Mouse (Mus musculus): ENCODE measurements at regions not wholly inside any gene's neighbourhood (a gene's known extent, or its start where the extent isn't known, plus 50 kb on each side); places are given as distances from the start of the nearest gene placed in this dataset.
A peak's percentile ranks its signal among the peaks of the same experiment; 100 is the strongest.

DNA sequence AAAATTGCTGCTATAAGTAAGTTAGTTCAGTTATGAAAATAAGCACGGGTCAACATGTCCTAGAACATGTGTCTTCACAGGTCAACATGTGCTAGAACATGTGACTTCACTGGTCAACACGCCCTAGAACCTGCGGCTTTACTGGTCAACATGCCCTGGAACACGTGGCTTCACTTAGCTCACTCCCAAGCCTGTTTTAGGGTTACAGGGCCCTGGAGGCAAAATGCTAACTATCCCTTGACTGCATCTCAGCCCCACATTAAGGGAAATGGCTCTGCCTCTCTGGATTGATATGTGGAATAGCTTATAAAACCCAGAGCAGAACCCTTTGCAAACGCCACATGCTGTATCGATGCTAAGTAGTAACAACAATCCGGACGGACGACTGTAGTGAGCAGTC is 67.8 kb downstream of the Nkx6-1 start:
- DNase-seq (ENCODE audit: inconsistent ontology term): no peak

DNA sequence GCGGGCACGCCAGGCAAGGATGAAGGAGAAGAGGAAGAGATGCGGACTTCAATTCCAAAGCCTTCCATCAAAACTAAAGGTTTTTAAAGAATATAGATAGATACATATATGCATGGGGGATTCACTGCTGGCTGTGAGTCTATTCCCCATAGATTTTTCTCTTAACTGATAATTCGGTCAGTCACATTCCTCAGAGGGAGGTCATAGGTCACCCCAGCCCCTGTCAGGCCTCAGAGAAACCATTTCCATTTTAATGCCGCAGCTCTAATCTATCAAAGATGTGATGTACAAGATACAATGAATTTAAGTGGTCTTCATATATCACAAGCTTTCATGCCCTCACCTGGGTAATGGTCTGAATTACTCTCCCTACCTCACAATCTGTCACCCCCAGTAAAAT is 73.6 kb downstream of the Nkx6-1 start:
- no peak for DNase-seq (ENCODE audit: inconsistent ontology term)

DNA sequence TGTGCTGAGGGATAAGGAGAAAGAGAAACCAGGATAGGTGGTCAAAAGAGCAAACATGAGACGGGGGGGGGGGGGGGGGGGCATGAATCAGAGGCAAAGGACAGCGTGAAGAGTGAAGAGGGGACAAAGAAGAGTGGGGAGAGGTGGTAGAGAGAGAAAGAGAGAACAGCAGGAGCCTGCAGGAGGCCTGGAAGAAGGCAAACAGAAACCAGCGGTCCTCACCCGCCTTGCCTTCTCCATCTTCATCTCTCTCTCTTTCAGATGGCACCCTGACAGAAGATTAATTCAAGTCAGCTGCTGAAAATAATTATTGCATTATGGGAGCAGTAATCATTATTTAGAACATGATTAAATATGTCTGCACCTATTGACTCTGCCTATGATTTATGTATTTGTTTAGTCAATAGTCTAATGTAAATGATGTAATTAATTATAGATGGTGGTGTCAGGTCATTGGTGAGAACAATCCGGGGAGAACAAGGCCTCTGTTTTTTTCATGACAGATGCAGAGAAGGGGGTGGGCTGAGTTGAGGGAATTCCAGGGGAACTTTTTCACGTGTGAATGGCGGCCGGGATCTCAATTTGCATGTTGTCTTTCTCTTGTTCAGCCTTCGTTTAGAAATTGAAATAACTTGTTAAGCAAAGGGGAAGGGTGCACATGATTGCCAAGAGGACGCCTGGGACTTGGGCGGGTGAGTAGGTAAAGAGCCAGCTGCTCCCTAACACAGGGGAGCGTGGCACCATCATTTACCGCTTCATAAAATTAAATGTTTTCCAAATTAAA is 74.3 kb downstream of the Nkx6-1 start:
- no peak for DNase-seq (ENCODE audit: inconsistent ontology term)

DNA sequence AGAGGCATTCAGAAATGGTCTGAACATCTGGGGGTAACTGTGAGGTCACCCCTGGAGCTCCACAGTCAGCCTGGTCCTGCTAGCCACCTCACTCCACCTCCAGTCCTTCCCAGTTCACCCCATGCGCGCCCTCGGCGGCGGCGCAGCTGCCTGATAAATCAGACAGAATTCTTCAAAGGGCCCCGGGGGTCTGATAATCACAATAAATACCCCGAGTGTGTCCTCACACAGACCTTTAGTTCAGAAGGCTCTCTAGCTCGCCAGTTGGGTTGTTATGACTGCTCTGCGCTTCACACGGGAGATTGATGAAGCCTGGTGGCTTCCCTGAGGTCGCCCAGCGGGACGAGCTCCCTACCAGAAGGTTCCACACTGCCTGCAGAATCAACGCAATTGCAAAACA is 91.8 kb downstream of the Nkx6-1 start:
- DNase-seq (ENCODE audit: inconsistent ontology term): no peak

DNA sequence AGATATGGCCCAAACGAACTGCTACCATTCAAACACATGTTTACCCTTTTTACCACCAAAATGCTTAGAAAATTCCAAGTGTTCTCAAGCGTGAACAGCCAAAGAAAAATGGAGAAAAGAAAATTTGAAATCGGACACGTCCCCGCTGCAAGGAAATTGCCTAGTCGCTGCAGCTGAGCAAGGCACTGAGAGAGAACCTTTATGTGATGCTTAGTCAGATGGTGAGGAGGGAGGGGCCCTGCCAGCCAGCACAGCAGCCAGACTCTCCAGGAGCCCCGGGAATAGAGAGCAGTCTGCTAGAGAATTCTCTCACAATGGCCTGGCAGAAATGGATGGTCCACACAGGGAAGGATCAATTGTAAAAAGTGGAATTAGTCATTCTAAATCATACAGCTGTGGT is 99.0 kb downstream of the Nkx6-1 start:
- peak; percentile 35 for DNase-seq (ENCODE audit: inconsistent ontology term)

DNA sequence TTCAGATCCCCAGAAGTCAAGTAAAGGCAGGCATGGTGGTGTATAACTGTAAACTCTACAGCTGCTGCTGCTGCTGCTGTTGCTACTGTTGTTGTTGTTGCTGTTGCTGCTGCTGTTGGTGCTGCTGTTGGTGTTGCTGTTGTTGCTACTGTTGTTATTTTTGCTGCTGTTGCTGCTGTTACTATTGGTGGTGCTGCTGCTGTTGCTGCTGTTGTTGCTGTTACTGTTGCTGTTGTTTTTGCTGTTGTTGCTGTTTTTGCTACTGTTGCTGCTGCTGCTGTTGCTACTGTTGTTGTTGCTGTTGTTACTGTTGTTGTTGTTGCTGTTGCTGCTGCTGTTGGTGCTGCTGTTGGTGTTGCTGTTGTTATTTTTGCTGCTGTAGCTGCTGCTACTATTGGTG is 104.4 kb downstream of the Nkx6-1 start:
- DNase-seq (ENCODE audit: inconsistent ontology term): no peak

DNA sequence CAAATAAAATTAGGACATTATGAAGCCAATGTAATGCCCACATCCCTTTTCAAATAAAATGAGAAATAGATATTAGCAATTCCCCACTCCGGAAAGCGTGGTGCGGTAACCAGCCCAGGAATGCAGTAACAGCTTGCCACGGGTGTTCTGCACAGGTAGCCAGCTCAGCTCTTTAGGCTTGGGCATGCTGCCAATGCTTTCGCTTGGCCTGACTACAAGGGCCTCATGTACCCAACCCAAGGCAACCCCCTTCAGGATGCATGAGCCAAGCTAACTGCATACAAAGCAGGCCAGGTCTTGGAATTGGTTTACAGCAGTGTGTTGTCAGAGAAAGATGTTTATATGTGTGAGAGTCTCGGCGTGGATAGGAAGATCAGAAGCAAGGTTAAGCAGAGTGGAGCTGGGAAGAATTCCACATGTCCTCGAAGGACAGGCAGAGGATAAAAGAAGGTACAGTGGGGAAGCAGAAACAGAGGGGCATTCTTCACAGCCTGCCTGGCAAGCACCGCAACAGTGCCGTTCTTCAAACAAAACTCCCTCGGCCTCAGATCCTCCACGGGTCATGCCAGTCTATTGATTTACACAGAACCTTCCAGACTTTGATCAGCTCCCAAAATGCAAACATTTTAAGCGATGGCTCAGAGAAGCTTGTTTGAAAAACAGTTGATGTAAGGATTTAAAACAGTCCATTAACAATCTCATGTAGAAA is 106.4 kb downstream of the Nkx6-1 start:
- DNase-seq (ENCODE audit: inconsistent ontology term): no peak

DNA sequence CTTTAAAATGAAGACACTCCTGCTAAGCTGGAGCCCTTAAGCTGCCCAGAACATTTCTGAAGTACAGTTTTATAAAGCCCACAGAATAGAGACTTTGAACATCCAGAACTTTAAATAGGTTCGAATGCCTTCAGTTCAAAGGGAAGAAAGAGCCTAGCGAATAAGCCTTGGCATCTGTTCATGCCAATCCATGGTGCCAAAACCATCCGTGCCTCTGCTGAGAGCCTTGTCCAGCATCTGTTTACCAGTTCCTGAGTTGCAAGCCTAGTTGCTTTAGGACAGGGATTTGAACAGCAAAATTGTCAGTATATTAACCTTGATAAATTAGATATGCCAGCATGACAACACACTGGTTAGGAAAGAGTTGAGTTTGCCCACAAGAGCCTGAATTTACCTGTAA is 107.6 kb downstream of the Nkx6-1 start:
- no peak for DNase-seq (ENCODE audit: inconsistent ontology term)

DNA sequence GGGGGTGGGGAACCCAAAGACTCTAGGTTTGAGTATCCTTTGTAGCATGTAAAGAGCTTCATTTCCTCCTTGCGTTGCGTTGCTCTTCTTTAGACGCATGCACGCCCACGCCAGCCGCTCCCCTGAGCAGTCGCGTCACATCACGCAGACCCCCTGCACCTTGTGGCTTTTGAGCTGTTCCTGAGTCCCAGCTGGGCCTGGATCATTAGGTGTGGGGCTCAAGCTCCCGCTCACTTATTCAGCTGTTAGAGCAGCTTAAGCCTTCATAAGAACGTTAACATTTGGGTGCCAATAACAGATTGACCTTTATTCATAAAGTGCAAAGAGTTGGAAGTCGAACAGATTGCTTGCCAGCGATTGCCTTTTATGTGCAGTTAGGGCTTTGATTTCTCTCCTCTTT is 121.5 kb downstream of the Nkx6-1 start:
- DNase-seq (ENCODE audit: inconsistent ontology term): no peak

DNA sequence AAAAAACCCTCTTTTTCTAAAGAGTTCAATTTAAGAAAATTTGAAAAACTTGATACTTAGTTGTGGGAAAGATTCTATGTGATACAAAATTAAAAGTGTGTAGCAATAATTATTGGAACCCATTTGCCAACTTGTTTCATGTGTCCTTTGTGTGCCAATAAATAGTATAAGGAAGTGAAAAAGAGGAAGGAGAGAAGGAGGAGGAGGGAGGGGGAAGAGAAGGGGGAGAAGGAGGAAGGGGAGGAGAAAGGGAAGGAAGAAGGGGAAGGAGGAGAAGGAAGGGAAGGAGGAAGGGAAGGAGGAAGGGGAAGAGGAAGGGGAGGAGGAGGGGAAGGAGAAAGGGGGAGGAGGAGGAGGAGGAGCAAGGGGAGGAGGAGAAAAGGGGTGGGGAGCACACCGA is 125.0 kb downstream of the Nkx6-1 start:
- no peak for DNase-seq (ENCODE audit: inconsistent ontology term)

DNA sequence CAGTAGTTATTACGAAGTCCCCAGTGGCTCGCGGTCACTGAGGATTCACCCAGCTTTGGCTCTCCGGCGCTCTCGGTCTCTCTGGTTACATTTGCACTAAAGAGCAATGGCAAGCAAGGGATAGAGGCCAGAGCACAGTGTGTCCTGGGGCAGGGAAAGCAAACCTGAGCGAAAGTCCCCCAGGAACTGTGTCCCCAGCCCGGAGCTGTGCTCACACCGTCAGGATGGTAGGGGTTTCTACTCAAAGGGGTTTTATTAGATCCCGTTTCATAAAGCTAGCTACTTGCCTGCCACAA is 125.6 kb downstream of the Nkx6-1 start:
- no peak for DNase-seq (ENCODE audit: inconsistent ontology term)

DNA sequence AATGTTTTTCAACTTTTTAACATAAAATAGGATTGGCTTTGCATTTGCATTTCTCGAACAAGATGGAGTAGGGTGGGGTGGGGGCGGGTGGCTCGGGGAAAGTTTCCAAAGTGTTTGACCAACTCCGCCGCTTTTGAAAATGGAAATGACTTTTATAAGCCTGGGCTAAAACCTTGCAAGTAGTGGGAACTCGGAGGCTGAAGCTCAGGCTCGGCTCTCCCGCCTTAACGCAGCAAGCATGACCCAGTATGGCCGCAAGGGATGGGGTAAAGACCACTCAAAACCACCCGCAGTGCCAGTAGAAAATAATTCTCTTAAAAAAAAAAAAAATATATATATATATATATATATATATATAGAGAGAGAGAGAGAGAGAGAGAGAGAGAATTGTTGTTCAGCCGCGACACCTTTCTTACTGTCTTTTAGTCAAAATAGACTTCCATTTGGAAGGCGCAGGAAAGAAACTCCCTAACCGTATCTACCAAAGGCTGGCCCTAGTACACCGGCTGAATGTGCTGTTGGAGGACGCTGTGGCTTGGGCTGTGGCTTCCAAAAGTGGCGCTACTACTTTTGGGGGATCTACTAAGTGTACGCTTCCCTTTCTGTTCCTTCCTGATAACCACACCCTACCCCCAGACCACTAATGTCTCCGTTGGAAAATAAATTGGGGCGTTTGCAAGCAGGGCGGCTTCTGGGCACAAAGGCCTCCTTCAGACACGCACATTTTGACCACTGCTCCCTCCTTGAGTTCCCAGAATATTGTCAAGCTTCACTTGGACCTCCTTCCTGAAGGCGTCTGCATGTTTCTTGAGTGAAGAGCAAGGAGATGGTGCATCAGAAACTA is 126.2 kb downstream of the Nkx6-1 start:
- DNase-seq (ENCODE audit: inconsistent ontology term): no peak

DNA sequence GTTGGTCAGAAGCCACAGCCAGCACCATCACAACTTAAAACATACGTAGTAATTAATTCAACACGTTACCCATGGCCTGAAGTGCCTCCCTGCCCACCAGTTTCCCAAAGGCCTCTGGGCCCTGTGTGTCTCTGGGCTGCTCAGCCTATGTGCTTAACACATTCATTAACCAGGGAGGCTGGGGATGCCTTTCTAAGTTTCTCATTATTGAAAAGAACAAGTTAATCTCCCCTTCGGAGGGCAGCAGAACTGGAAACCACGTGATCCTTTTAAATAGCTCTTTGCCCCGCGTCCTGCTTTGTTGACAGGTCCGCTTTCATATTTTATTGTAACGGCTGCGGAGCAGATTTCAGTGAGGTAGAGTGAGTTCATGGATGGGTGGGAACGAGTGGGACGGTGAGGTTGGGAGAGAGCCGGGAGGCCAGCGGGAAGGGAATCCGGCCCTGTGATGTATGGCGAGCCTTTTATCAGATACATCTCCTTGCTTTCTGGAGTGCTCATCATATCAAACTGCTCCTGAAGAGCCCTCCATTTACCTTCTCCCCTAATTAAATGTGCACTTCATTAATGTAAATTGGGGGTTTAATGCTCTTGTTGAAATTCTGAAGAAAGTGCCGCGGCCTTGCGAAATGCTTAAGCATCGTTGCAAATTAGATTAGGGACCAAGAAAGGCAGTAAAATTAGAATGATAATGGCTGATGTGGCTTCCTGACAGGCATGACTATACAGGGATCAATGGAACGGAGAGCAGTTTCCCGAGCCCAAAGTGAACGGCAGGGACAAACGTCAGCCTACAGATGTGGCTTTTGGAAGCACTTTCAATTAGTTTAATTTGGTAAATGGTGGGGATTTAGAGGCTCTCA is 127.0 kb downstream of the Nkx6-1 start:
- DNase-seq (ENCODE audit: inconsistent ontology term): peak; percentile 17

DNA sequence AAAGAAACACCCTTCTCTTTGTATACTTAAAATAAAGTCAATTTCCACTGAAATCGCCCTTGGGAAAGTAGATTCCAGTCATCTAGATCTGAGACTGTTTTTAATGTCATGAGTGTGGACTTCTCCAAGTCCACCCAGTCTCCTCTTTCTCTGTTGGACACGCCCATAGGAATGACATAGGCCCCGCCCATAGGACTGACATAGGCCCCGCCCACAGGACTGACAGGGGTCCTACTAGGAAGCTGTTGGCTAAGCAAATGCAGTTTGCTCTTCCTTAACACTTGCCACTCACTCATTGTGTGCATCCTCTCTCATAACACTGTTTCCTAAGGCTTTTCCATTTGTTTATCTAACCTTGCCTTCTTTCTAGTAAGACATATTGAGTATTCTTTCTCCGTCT is 129.3 kb downstream of the Nkx6-1 start:
- no peak for DNase-seq (ENCODE audit: inconsistent ontology term)

DNA sequence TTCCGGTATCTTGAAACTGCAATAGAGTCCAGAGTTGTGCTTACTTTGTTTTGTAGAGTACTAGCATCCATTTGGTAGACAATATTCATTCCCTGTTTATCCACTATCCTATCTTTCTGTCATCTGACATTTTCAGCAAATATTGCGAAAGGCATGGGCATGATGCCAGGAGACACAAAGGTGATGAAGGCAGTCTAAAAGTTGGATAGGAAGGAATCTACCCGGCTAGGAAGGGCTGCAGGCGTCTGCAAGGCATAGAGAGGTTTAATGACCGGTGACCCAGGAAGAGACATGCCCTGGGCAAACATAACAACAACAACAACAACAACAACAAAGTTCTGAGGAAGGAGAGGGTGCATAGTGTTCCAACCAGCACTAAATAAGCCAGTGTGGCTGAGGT is 139.4 kb downstream of the Nkx6-1 start:
- DNase-seq (ENCODE audit: inconsistent ontology term): peak; percentile 23

DNA sequence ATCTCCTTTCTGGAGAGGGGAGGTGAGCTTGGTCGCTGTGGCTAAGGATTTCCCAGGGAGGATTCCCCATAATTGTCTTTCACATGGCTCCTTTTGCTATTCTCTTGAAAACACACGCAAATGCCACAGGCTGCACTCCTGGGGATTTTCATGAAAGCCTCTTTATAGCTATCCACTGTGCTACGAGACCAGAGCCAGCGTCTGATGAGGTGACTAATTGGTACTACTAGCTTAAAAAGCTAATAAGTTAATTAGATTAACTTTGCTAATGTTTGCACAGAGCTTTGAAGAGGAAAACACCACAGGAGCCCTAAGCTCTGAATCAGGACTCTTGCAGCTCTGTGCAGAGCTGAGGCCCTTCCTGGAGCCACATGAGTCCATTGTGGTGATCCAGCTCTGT is 140.1 kb downstream of the Nkx6-1 start:
- peak; percentile 70 for DNase-seq (ENCODE audit: inconsistent ontology term)

DNA sequence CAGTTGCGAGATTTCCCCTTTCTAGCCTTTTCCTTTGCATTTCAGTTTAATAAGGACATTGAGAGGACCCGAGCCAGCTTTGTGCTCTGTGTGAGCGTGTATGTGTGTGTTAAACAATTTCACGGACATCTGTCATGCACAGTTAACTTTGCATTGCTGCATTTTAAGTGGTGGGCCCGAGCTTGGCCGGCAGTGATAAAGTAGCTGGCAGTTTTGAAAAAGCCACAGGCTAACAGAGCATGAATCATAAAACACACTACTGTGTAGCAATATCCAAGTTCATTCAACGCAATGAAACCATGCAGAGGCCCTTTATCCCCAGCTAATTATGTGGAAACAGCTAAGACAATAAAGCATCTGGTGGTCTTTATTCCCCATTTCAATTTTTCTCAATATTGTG is 140.9 kb downstream of the Nkx6-1 start:
- peak; percentile 80 for DNase-seq (ENCODE audit: inconsistent ontology term)

DNA sequence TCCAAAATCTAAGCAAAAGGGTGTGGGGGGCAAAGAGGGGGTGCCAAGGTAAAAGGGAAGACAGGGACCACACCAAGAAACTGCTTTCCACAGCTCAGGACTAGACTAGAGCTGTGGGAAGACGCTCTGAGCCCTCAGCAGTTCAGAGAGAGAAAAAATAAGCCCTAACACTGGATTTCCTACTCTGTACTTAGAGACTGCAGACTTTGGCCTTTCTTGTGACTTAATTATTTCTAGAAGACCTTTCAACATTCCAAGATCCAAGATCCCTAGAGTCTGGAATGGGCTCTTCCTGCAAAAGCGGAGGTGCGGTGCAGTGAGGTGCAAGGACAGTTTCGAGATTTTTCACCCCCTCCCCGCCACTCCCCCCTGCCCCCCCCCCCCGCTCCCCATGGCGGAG is 141.3 kb downstream of the Nkx6-1 start:
- no peak for DNase-seq (ENCODE audit: inconsistent ontology term)

DNA sequence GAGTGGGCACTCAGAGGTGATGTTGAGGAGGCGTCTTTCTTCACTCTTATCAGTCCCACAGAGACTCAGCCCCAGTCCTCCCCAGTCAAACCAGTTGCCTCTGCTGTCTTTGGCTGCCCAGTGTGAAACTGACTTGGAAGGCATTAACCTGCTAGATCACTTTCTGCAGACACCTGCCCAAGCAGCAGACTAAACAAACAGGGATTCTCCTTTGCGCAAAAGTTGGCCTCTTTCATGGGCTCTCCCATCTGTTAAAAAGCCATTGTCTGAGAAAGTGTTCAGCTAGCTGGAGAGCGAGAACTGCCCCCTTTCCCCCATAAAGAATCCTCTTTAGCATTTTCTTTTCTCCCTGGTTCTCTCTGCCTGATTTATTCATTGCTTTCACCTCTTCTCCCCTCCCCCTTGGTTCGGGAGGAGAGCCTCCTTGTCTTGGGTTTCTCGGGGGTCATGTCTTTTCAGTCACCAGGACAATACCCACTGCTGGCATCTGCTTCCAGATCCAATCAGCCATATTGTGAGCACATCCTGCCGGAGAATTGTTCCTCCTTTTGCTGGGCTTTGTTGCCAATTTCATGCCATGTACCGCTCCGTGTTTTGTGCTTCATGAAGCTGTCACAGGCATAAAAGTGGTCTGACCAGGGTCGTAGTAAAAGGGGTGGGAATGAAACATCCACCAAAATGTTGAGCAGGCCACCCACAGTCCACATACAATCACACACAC is 143.7 kb downstream of the Nkx6-1 start:
- DNase-seq (ENCODE audit: inconsistent ontology term): no peak

DNA sequence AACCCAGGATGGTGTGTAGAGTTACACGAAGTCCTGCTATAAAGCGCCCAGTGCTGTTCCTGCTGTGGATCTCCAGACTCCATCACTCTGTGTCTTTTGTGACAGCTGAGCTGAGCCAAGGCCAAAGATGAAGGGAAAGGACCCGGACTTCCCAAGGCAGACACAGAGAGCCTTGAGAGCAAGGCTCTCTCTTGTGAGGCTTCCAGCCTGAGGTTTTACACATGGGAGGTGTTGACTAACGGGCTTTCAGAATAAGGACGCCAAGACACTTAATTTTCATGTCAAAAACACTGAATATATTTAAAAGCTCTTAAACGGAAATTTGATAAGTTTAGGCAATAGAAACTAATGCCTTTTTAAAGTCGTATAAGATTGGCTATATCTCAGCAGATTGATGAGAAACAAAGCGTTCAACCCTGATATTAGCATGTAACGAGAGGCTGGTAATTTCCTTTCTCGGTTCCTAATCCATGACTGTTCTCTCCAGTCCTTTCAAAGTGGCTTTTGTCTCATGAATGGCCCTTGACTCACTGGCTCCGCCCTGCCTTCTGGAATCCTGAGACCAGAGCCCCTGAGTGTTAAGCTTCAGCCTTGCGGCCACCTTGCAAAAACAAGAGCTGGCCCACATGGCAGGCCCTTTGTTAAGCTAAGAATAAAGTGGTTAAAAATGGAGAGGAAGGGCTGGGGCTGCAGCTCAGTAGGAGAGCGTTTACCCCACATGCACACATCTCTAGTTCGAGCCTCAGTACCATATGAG is 145.8 kb downstream of the Nkx6-1 start:
- DNase-seq (ENCODE audit: inconsistent ontology term): peak; percentile 33

DNA sequence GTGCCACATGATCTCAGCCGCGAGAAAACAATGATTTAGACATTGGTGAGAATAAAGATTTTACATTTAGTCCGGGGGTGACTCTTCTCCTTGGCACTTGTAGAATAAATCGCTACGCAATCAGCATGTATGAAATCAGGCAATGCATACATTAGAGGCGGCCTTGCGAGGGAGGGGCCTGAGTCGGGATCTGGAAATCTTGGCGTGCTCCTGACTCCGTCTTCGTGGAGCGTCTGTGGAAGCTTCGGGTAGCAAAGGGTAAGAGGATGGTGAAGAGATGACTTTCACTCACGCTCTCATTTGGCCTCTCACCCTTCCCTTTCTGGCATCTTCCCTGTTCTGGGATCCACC is 167.1 kb downstream of the Nkx6-1 start:
- DNase-seq (ENCODE audit: inconsistent ontology term): no peak

All from Muller cell, postnatal 12 days (primary cell).